In the genomic region with DNA sequence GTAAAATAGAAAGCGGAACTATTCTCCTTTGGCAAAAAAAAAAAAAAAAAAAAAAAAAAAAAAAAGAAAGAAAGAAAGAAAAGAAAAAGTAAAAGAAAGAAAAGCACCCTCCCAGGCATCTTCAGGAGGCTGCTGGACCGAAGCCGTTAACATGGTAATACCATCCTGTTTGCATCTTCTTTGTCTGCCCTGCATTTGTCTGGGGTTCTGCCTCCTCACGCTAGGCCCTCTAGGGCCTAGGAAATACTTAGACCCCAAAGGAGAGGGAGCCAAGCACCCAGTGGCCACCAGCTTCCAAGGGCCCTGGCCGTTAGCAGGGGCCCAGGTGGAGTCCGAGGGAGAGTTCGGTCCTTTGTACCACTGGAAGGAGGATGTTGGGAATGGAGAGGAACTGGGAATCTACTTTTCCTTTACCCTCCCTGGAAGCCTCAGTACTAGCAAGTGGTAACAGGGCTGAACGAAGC, we compare ENCODE assay signal across 12 mouse cellular contexts.
DNase-seq lines count a peak whose midpoint lies in the region; ATAC-seq and TF ChIP-seq lines count a peak whose summit lies in the region.
"Had no signal": no experiment of that assay in that cellular context is flagged by ENCODE, and none has a peak within 500 bp of the region (broad histone marks: within the 10 kb centered on the region; RNA-seq: fewer than 3 reads in every experiment).

No protein-coding gene starts in this region.

- no peak overlapping the region for H3K4me2 ChIP-seq in hindbrain, embryonic 16.5 days (ENCODE audit: low read length)
- H3K4me2 ChIP-seq in forebrain, embryonic 13.5 days, result no peak overlapping the region
- no peak overlapping the region; the same call in 1 of the 2 replicates for H3K4me2 ChIP-seq in midbrain, embryonic 14.5 days (ENCODE audit: low read length)

- peaks cover 29% of the 10 kb centered on the region for H3K27me3 ChIP-seq in hindbrain, embryonic 10.5 days (ENCODE audit: insufficient read depth, poor library complexity, severe bottlenecking)
- H3K27me3 ChIP-seq in hindbrain, embryonic 16.5 days (replicated peaks; ENCODE audit: control insufficient read depth, insufficient read depth, low read length), result peaks cover 2% of the 10 kb centered on the region; the same call in 1 of the 2 replicates
- H3K27me3 ChIP-seq in forebrain, embryonic 13.5 days, result 0 out of 2 replicates have a peak, but pooled peaks cover 3% of the 10 kb centered on the region
- H3K27me3 ChIP-seq in midbrain, embryonic 14.5 days (ENCODE audit: control insufficient read depth, insufficient read depth, low read length), result no peaks in the 10 kb centered on the region
- H3K27me3 ChIP-seq: neural tube, embryonic 13.5 days had no signal

- WGBS in hindbrain, embryonic 10.5 days, result 28% methylated on average over 8 of the region's 8 CpGs
- WGBS in hindbrain, embryonic 16.5 days, result 42% methylated on average over 8 of the region's 8 CpGs
- 17% methylated on average over 8 of the region's 8 CpGs for WGBS in forebrain, embryonic 13.5 days
- 5% methylated on average over 8 of the region's 8 CpGs for WGBS in midbrain, embryonic 14.5 days

- H3K27ac ChIP-seq in hindbrain, embryonic 10.5 days, result peak overlapping the region; percentile 91
- no peak overlapping the region for H3K27ac ChIP-seq in hindbrain, embryonic 16.5 days (ENCODE audit: low read depth, low read length)
- peak overlapping the region; percentile 79 for H3K27ac ChIP-seq in ES-E14 (ENCODE audit: insufficient read depth, low read depth, low read length, poor library complexity, severe bottlenecking)
- peak overlapping the region; percentile 70 for H3K27ac ChIP-seq in forebrain, embryonic 13.5 days
- peak overlapping the region; percentile 69 for H3K27ac ChIP-seq in midbrain, embryonic 14.5 days (replicated peaks; ENCODE audit: low read depth, low read length)

- H3K36me3 ChIP-seq in hindbrain, embryonic 10.5 days, result no peaks in the 10 kb centered on the region
- H3K36me3 ChIP-seq in hindbrain, embryonic 16.5 days (ENCODE audit: control insufficient read depth, insufficient read depth, low read length), result no peaks in the 10 kb centered on the region
- no peaks in the 10 kb centered on the region for H3K36me3 ChIP-seq in ES-E14 (ENCODE audit: control insufficient read depth, insufficient read depth, low read length, poor library complexity, severe bottlenecking)
- H3K36me3 ChIP-seq in forebrain, embryonic 13.5 days (ENCODE audit: poor library complexity, severe bottlenecking), result no peaks in the 10 kb centered on the region
- H3K36me3 ChIP-seq in midbrain, embryonic 14.5 days (ENCODE audit: control insufficient read depth, insufficient read depth, low read length), result no peaks in the 10 kb centered on the region
- H3K36me3 ChIP-seq: neural tube, embryonic 13.5 days had no signal

- in situ Hi-C loops in ES-E14 (cut with MboI; ENCODE audit: low sequenced_read_pairs in 2 of 2, unreplicated experiment in 2 of 2), result no loop called here

- DNase-seq in hindbrain, embryonic 10.5 days (ENCODE audit: low spot score), result peak; percentile 41
- peak; percentile 21 for DNase-seq in ES-E14 (ENCODE audit: low read depth, low spot score)
- peak; percentile 36 for DNase-seq in midbrain, embryonic 14.5 days
- no peak for DNase-seq in right cerebral cortex, postnatal 25 days
- no peak for DNase-seq in ovary, adult 18-20 months (ENCODE audit: low spot score)
- DNase-seq: adrenal gland, postnatal 36 days; gastrocnemius, postnatal 10 days; kidney, postnatal 10 days; right cerebral cortex, postnatal 14 days had no signal

- peaks cover 92% of the 10 kb centered on the region for H3K4me1 ChIP-seq in hindbrain, embryonic 10.5 days (replicated peaks)
- peaks cover 10% of the 10 kb centered on the region for H3K4me1 ChIP-seq in hindbrain, embryonic 16.5 days (ENCODE audit: control insufficient read depth, insufficient read depth, low read depth, low read length)
- H3K4me1 ChIP-seq in ES-E14 (ENCODE audit: control insufficient read depth in 2 of 2, insufficient read depth in 2 of 2, low read length in 2 of 2, poor library complexity in 1 of 2), result peaks cover 3 to 16% of the 10 kb centered on the region in 2 experiments; a peak in 3 of 4 replicates
- peaks cover 40% of the 10 kb centered on the region for H3K4me1 ChIP-seq in forebrain, embryonic 13.5 days
- peaks cover 23% of the 10 kb centered on the region for H3K4me1 ChIP-seq in midbrain, embryonic 14.5 days (ENCODE audit: control insufficient read depth, insufficient read depth, low read length)

- no peak overlapping the region for H3K9ac ChIP-seq in hindbrain, embryonic 16.5 days (ENCODE audit: low read depth, low read length)
- 0 out of 2 replicates have a peak overlapping the region, but pooled peaks have one; percentile 31 for H3K9ac ChIP-seq in ES-E14 (ENCODE audit: insufficient read depth, low read depth, low read length, poor library complexity, severe bottlenecking)
- peak overlapping the region; percentile 40; the same call in 1 of the 2 replicates for H3K9ac ChIP-seq in forebrain, embryonic 13.5 days
- H3K9ac ChIP-seq in midbrain, embryonic 14.5 days (replicated peaks; ENCODE audit: low read length), result no peak overlapping the region

- ATAC-seq in hindbrain, embryonic 16.5 days, result no peak
- ATAC-seq in forebrain, embryonic 13.5 days, result no peak
- no peak for ATAC-seq in midbrain, embryonic 14.5 days (ENCODE audit: low FRiP score, low TSS enrichment)

- H3K4me3 ChIP-seq in hindbrain, embryonic 10.5 days, result peak overlapping the region; percentile 33
- no peak overlapping the region for H3K4me3 ChIP-seq in hindbrain, embryonic 16.5 days (ENCODE audit: low read length)
- peak overlapping the region; percentile 8 to 26; a peak in 2 of 4 replicates for H3K4me3 ChIP-seq in ES-E14 (ENCODE audit: insufficient read depth in 1 of 2, low read depth in 1 of 2, low read length in 2 of 2, poor library complexity in 1 of 2, severe bottlenecking in 1 of 2)
- no peak overlapping the region for H3K4me3 ChIP-seq in forebrain, embryonic 13.5 days
- H3K4me3 ChIP-seq in midbrain, embryonic 14.5 days (replicated peaks; ENCODE audit: low read depth, low read length), result no peak overlapping the region
- H3K4me3 ChIP-seq: neural tube, embryonic 13.5 days had no signal

- no peaks in the 10 kb centered on the region for H3K9me3 ChIP-seq in hindbrain, embryonic 10.5 days
- no peaks in the 10 kb centered on the region for H3K9me3 ChIP-seq in hindbrain, embryonic 16.5 days (ENCODE audit: control insufficient read depth, low read length)
- no peaks in the 10 kb centered on the region for H3K9me3 ChIP-seq in ES-E14 (ENCODE audit: control insufficient read depth, insufficient read depth, low read depth, low read length)
- no peaks in the 10 kb centered on the region for H3K9me3 ChIP-seq in forebrain, embryonic 13.5 days (replicated peaks)
- no peaks in the 10 kb centered on the region for H3K9me3 ChIP-seq in midbrain, embryonic 14.5 days (ENCODE audit: control insufficient read depth, low read length)
- H3K9me3 ChIP-seq: neural tube, embryonic 13.5 days had no signal

TF ChIP-seq in ES-E14, 5 proteins besides CTCF, POLR2A, EP300 and RAD21:
- no peak for TF ChIP-seq CHD2 (IDR thresholded peaks at IDR 0.05; ENCODE audit: low read depth, low read length)
- TF ChIP-seq ZNF384 (IDR thresholded peaks at IDR 0.05; ENCODE audit: low read depth, low read length), result peak; percentile 67; the same call in 1 of the 2 replicates

Comparison
In these comparisons a context has a peak if more than half of its experiments do, and no peak if none do; other contexts are left out.
1. H3K4me3 ChIP-seq: peak in hindbrain, embryonic 10.5 days (single experiment) and ES-E14 (2 of 2); none in hindbrain, embryonic 16.5 days (single experiment), forebrain, embryonic 13.5 days (single experiment) and midbrain, embryonic 14.5 days (single experiment).
2. DNase-seq: peak in hindbrain, embryonic 10.5 days (single experiment), ES-E14 (single experiment) and midbrain, embryonic 14.5 days (single experiment); none in right cerebral cortex, postnatal 25 days (single experiment) and ovary, adult 18-20 months (single experiment).
3. H3K9ac ChIP-seq: peak in ES-E14 (single experiment) and forebrain, embryonic 13.5 days (single experiment); none in hindbrain, embryonic 16.5 days (single experiment) and midbrain, embryonic 14.5 days (single experiment).